Mouse (Mus musculus) neural tube, embryonic 12.5 days (tissue): Measurements from ENCODE around the gene Ptpra. TPM values are rescaled to one million over a fixed set of nuclear protein-coding genes. Genes with fewer than 3 reads are reported as not detected.

ENCODE experiments used
- ATAC-seq: fragments of 200-750 bp; cut with Nextera tagmentation; 2 replicates; pipeline ENCODE4 v1.8.0; 2017; ENCODE audit warnings: low read depth, mild to moderate bottlenecking, moderate TSS enrichment, moderate library complexity; ENCODE audit not compliant: low FRiP score
- H3K27ac ChIP-seq: fragments of 300-500 bp; sonication (generic); 2 replicates; pipeline ENCODE4 v1.5.1; 2016
- H3K27me3 ChIP-seq: fragments of 300-500 bp; sonication (generic); replicated peaks from 2 replicates; pipeline ENCODE4 v1.6.1; 2016; ENCODE audit warnings: mild to moderate bottlenecking
- H3K36me3 ChIP-seq: fragments of 300-500 bp; sonication (generic); 2 replicates; pipeline ENCODE4 v1.6.1; 2016; ENCODE audit warnings: mild to moderate bottlenecking
- H3K4me1 ChIP-seq: fragments of 300-500 bp; sonication (generic); 2 replicates; pipeline ENCODE4 v1.6.1; 2016
- H3K4me2 ChIP-seq: fragments of 300-500 bp; sonication (generic); replicated peaks from 2 replicates; pipeline ENCODE4 v1.6.1; 2016; ENCODE audit warnings: mild to moderate bottlenecking
- H3K4me3 ChIP-seq: fragments of 300-500 bp; sonication (generic); 2 replicates; pipeline ENCODE4 v1.5.1; 2016
- H3K9ac ChIP-seq: fragments of 300-500 bp; sonication (generic); 2 replicates; pipeline ENCODE4 v1.6.1; 2016; ENCODE audit warnings: mild to moderate bottlenecking
- H3K9me3 ChIP-seq: fragments of 300-500 bp; sonication (generic); 2 replicates; pipeline ENCODE4 v1.6.1; 2016; ENCODE audit warnings: mild to moderate bottlenecking
- WGBS: fragments of 180-500 bp; shearing (Covaris S2); methylation state at CpG from one replicate; pipeline ENCODE4 v1.1.7; 2016; 5-methylcytosine and 5-hydroxymethylcytosine counted together
- polyA plus RNA-seq: library from polyadenylated mRNA; unstranded; fragments of >200 nt; fragmentation: Nextera tagmentation; extraction: Ambion mirVana; gene quantifications from 2 replicates; pipeline ENCODE4 v1.2.1, GENCODE M21; 2016

The Ptpra gene
- polyA plus RNA-seq, 1 experiment from 2014 or later, result 124 TPM

DNA sequence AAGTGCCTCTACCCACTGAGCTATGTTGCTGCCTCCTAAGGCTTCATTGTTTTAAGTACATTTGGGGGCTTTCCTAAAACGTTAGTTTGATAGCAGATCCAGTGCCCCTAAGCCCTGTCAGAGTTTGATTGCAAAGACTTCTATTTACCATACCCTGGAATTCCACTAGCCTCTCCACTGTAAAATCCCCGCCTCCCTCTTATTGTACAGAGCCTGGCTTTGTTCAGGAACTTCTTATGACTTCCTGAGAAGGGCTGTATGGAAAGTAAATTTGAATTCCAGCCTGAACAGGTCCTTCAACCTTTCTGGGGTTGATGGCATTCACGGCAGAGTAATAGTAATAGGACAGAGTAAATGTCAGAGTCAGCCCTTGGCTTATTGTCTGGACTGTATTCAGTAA is 86.8 kb downstream of the Ptpra start:
- Histone ChIP-seq H3K9me3 (no peaks in the 10 kb centered on the region), H3K27me3 (no peaks in the 10 kb centered on the region), H3K4me2 (no peak overlapping the region), H3K27ac (no peak overlapping the region), H3K4me1 (no peaks in the 10 kb centered on the region), H3K9ac (no peak overlapping the region), H3K36me3 (peaks cover 69% of the 10 kb centered on the region), H3K4me3 (no peak overlapping the region)
- ATAC-seq, result no peak
- WGBS, result 87% methylated on average over 3 of the region's 3 CpGs

- H3K36me3 ChIP-seq, result peaks cover 76% of the 10 kb centered on the region
- no peak overlapping the region for H3K4me2 ChIP-seq
- H3K27me3 ChIP-seq, result no peaks in the 10 kb centered on the region
- H3K4me1 ChIP-seq, result no peaks in the 10 kb centered on the region
- H3K4me3 ChIP-seq, result no peak overlapping the region
- no peak overlapping the region for H3K27ac ChIP-seq
- H3K9me3 ChIP-seq, result no peaks in the 10 kb centered on the region
- H3K9ac ChIP-seq, result no peak overlapping the region
- WGBS, result 93% methylated on average over 8 of the region's 8 CpGs
- no peak for ATAC-seq
Observed at GRCm38 (mm10) chr2:130538876-130539546, 88.9 kb downstream of the Ptpra start.

DNA sequence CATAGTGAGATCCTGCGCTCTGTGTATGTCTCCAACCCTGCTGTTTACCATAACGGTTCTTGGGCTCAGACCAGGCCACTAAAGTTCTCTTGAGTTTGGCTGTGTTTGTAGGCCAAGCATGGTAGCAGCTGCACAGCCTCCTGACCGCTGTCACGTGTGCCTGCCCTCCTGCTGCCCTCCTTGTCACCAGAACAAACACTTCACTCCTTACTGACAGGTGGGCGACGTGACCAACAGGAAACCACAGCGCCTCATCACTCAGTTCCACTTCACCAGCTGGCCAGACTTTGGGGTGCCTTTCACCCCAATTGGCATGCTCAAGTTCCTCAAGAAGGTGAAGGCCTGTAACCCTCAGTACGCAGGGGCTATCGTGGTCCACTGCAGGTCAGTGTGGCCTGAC is 90.2 kb downstream of the Ptpra start:
- H3K4me1 ChIP-seq, result no peaks in the 10 kb centered on the region
- H3K9ac ChIP-seq, result no peak overlapping the region
- H3K4me3 ChIP-seq, result no peak overlapping the region
- no peak overlapping the region for H3K27ac ChIP-seq
- no peak for ATAC-seq
- no peaks in the 10 kb centered on the region for H3K27me3 ChIP-seq
- WGBS, result 92% methylated on average over 9 of the region's 9 CpGs
- H3K36me3 ChIP-seq, result peaks cover 80% of the 10 kb centered on the region
- no peaks in the 10 kb centered on the region for H3K9me3 ChIP-seq
- no peak overlapping the region for H3K4me2 ChIP-seq

DNA sequence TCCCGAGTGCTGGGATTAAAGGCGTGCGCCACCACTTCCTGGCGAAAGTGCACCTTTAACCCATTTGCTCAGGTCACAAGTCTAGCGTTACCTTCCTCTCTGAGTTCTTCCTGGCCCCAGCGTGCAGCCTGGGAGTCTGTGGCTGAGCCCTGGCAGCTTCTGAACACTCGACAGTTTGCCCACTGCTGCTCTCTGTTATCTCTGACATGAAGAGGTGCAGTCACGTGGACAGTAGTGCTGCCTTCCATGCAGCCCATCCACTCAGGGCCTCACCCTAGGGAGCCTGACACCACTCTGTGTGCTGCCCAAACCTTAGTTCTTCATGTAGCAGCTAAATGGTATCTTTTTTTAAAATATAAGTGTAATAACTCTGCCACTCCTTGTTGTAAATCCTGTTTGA is 96.9 kb downstream of the Ptpra start:
- Histone ChIP-seq H3K36me3 (peaks cover 78% of the 10 kb centered on the region), H3K4me2 (no peak overlapping the region), H3K9ac (no peak overlapping the region), H3K27ac (no peak overlapping the region), H3K4me1 (no peaks in the 10 kb centered on the region), H3K4me3 (no peak overlapping the region), H3K9me3 (no peaks in the 10 kb centered on the region), H3K27me3 (no peaks in the 10 kb centered on the region)
- ATAC-seq, result no peak
- 92% methylated on average over 8 of the region's 8 CpGs for WGBS

- no peak overlapping the region for H3K4me2 ChIP-seq
- 93% methylated on average over 7 of the region's 7 CpGs for WGBS
- no peak overlapping the region for H3K4me3 ChIP-seq
- no peaks in the 10 kb centered on the region for H3K9me3 ChIP-seq
- H3K27ac ChIP-seq, result no peak overlapping the region
- no peaks in the 10 kb centered on the region for H3K27me3 ChIP-seq
- H3K9ac ChIP-seq, result no peak overlapping the region
- peaks cover 55% of the 10 kb centered on the region for H3K36me3 ChIP-seq
- no peak for ATAC-seq
- H3K4me1 ChIP-seq, result no peaks in the 10 kb centered on the region
Observed at GRCm38 (mm10) chr2:130554841-130555240, 104.8 kb downstream of the Ptpra start.

GRCm38 (mm10) chr2:130556292-130556691 is 106.2 kb downstream of the Ptpra start:
- H3K4me3 ChIP-seq, result no peak overlapping the region
- H3K4me2 ChIP-seq, result no peak overlapping the region
- H3K27ac ChIP-seq, result no peak overlapping the region
- no peaks in the 10 kb centered on the region for H3K4me1 ChIP-seq
- WGBS, result 79% methylated on average over 1 of the region's 1 CpGs
- H3K9me3 ChIP-seq, result no peaks in the 10 kb centered on the region
- H3K9ac ChIP-seq, result no peak overlapping the region
- H3K36me3 ChIP-seq, result peaks cover 51% of the 10 kb centered on the region
- no peaks in the 10 kb centered on the region for H3K27me3 ChIP-seq
- ATAC-seq, result no peak

DNA sequence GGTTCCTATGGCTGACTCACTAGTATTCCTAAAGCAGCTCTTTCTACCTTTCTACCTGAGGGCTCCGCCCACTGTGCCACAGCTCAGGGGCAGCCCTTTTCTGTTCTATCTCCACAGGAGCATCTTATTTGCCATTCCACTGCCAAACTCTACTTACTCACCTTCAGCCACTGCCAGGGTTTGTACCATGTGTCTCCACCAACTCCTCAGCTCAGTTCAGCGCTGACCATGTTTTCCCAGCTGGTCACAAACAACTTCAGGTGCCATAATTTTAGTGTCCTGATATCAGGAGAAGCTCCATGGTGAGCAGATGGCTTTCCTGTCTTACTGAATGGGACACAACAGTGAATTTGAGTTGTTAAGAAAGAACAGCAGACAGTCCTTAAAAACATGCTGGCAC is 107.4 kb downstream of the Ptpra start:
- Histone ChIP-seq H3K36me3 (peaks cover 39% of the 10 kb centered on the region), H3K27me3 (no peaks in the 10 kb centered on the region), H3K4me2 (no peak overlapping the region), H3K9ac (no peak overlapping the region), H3K27ac (no peak overlapping the region), H3K4me1 (no peaks in the 10 kb centered on the region), H3K9me3 (no peaks in the 10 kb centered on the region), H3K4me3 (no peak overlapping the region)
- no peak for ATAC-seq
- WGBS, result 96% methylated on average over 2 of the region's 2 CpGs

- Histone ChIP-seq H3K27me3 (no peaks in the 10 kb centered on the region), H3K4me1 (peaks cover 4% of the 10 kb centered on the region), H3K36me3 (peaks cover 33% of the 10 kb centered on the region), H3K9ac (no peak overlapping the region), H3K27ac (no peak overlapping the region), H3K4me2 (no peak overlapping the region), H3K9me3 (no peaks in the 10 kb centered on the region), H3K4me3 (no peak overlapping the region)
- WGBS, result 69% methylated on average over 2 of the region's 2 CpGs
- ATAC-seq, result no peak
Observed at GRCm38 (mm10) chr2:130558015-130558414, 107.9 kb downstream of the Ptpra start.

DNA sequence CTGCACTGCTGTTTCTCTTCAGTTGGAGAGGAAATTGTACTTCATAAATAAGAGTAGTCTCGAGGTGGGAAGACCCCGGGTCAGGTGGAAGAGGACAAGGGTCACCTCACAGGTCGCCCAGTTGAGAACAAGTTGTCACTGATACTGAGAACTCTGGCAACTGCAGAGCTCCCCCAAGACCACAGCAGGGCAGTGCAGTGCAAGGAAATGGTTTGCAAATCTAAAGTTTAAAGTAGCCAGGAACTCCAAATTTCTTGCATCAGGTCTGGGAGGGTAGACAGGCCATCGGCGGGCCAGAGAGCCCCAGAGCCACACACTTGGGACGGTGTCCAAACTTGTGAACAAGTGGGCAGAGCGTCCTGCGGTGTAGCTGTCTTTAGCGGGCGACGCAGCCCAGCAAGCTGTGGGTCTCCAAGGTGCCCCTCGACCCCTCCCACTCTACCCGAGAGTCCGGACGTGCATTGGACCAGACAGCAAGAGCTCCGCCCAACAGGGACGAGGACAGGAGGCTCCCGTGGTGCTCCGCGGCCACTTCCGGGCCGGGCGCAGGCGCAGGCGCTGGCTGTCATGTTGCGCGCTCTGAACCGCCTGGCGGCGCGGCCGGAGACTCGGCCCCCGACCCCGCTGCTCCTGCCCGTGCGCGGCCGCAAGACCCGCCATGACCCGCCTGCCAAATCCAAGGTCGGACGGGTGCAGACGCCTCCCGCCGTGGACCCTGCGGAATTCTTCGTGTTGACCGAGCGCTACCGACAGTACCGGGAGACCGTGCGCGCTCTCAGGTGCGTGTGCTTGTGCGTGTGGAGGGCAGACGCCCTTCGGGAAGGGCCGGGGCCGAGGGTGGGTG is 113.4 kb downstream of the Ptpra start, which contains the start of gene Mrps26:
Gene Mrps26, plus strand, starts transcription at position 531 of the 844 bp plus-strand sequence.
- peaks cover 20% of the 10 kb centered on the region for H3K36me3 ChIP-seq
- peak within 1 kb of the TSS; percentile 91 for H3K4me3 ChIP-seq
- H3K27me3 ChIP-seq, result no peaks in the 10 kb centered on the region
- peak; percentile 99 for ATAC-seq
- peak within 1 kb of the TSS; percentile 99 for H3K4me2 ChIP-seq
- under 1% methylated on average over 61 of the region's 61 CpGs for WGBS
- peak within 1 kb of the TSS; percentile 87 for H3K9ac ChIP-seq
- peaks cover 20% of the 10 kb centered on the region for H3K4me1 ChIP-seq
- no peaks in the 10 kb centered on the region for H3K9me3 ChIP-seq
- H3K27ac ChIP-seq, result no peak within 1 kb of the TSS

DNA sequence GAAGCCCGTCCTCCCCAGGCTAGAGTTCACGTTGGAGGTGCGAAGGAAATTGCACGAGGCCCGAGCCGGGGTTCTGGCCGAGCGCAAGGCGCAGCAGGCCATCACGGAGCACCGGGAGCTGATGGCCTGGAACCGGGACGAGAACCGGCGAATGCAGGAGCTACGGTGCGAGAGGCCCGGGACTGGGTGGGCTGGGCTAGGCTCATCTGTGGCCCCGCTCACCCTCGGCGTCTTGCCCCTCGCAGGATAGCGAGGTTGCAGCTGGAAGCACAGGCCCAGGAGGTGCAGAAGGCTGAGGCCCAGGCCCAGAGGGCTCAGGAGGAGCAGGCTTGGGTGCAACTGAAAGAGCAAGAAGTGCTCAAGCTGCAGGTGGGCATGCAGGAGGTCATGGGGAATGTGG is 114.0 kb downstream of the Ptpra start:
- WGBS, result 1% methylated on average over 23 of the region's 23 CpGs
- no peak overlapping the region for H3K27ac ChIP-seq

GRCm38 (mm10) chr2:130564983-130565382 is 114.9 kb downstream of the Ptpra start:
- H3K4me2 ChIP-seq, result peak overlapping the region; percentile 99
- no peak overlapping the region for H3K4me3 ChIP-seq

More for the DNA sequence above, 114.0 kb downstream of the Ptpra start:
- Histone ChIP-seq H3K9me3 (no peaks in the 10 kb centered on the region), H3K4me3 (peak overlapping the region; percentile 91), H3K9ac (peak overlapping the region; percentile 87), H3K4me2 (peak overlapping the region; percentile 99), H3K4me1 (peaks cover 20% of the 10 kb centered on the region), H3K27me3 (no peaks in the 10 kb centered on the region), H3K36me3 (peaks cover 20% of the 10 kb centered on the region)
- peak; percentile 30 for ATAC-seq

DNA sequence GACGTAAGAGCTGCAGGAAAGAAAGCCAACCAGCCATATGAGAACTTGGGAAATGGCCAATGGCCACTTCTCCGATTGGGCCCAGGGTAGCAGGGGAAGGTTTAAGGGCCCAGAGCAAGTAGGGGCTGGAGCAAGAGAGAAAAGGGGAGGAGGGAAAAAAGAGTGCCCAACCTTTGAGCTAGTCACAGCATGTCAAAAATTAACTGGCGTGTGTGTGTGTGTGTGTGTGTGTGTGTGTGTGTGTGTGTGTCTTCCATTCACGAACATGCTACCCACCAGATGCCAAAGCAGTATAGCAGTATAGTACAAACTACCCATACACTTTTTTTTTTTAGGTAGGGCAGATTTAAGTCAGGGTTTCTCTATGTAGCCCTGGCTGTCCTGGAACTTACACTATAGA is 118.8 kb downstream of the Ptpra start:
- H3K36me3 ChIP-seq, result peaks cover 20% of the 10 kb centered on the region
- H3K27me3 ChIP-seq, result peaks cover 3% of the 10 kb centered on the region; the same call in 1 of the 2 replicates
- 82% methylated on average over 4 of the region's 4 CpGs for WGBS
- H3K4me1 ChIP-seq, result peaks cover 12% of the 10 kb centered on the region
- H3K9me3 ChIP-seq, result no peaks in the 10 kb centered on the region
- no peak for ATAC-seq
- H3K4me3 ChIP-seq, result no peak overlapping the region
- no peak overlapping the region for H3K9ac ChIP-seq
- no peak overlapping the region for H3K4me2 ChIP-seq
- no peak overlapping the region for H3K27ac ChIP-seq

More at GRCm38 (mm10) chr2:130564983-130565382, 114.9 kb downstream of the Ptpra start:
- no peaks in the 10 kb centered on the region for H3K9me3 ChIP-seq
- no peak overlapping the region for H3K27ac ChIP-seq
- H3K9ac ChIP-seq, result 0 out of 2 replicates have a peak overlapping the region, but pooled peaks have one; percentile 87
- no peak for ATAC-seq
- peaks cover 20% of the 10 kb centered on the region for H3K36me3 ChIP-seq
- H3K4me1 ChIP-seq, result peaks cover 20% of the 10 kb centered on the region
- no peaks in the 10 kb centered on the region for H3K27me3 ChIP-seq
- WGBS, result 85% methylated on average over 8 of the region's 8 CpGs
